Mouse (Mus musculus): ENCODE data around the gene Sh3bp5. TPM values are rescaled to one million over a fixed set of nuclear protein-coding genes. Genes with fewer than 3 reads are reported as not detected.

Sh3bp5 gene
- polyA plus RNA-seq, 1 experiment from 2014 or later, result 14.3 TPM

DNA sequence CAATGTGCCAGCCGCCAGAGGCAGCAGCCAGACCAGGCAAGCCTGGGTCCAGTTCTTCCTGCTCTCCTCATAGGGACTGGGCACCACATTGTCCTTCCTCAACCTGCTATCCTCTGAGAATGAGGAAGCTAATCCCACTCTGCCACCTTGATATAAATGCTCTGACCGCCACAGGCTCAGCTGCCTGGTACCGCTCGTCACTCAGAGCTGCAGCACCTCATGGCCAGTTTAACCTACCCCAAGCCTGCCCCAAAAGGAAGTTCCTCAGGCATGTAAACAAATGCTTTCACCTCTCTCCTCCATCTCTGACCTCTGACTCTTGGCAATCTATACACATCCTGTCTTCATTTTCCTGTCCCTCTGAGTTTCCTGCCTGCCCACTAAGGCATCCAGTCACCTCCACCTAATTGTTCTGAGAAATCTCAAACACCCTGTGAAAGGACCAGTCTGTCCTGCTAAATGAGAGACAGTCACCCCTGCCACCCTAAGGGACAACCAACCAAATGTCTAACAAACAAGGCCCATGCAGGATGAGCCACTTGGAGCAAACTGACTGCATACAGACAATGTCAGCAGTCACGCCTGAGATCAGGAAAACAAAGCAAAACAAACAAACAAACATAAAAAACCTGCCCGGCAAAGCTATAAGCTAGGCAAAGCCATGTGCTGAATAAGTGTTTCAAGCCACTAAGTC, 27.8 kb downstream of the Sh3bp5 start:
- Histone ChIP-seq H3K27me3 (ENCODE audit: control insufficient read depth, insufficient read depth, low read length) (no peaks in the 10 kb centered on the region), H3K4me3 (ENCODE audit: low read length) (no peak overlapping the region), H3K36me3 (ENCODE audit: control insufficient read depth, insufficient read depth, low read length) (no peaks in the 10 kb centered on the region), H3K4me2 (replicated peaks; ENCODE audit: low read depth, low read length) (no peak overlapping the region), H3K9ac (ENCODE audit: low read depth, low read length) (no peak overlapping the region), H3K9me3 (ENCODE audit: control insufficient read depth, low read length) (no peaks in the 10 kb centered on the region), H3K27ac (ENCODE audit: low read depth, low read length) (no peak overlapping the region; the same call in 1 of the 2 replicates), H3K4me1 (ENCODE audit: control insufficient read depth, insufficient read depth, low read length) (peaks cover 30% of the 10 kb centered on the region)
- ATAC-seq (ENCODE audit: low FRiP score, low TSS enrichment), result peak; percentile 29; the same call in 1 of the 2 replicates
- whole genome bisulfite sequencing, result 50% methylated on average over 6 of the region's 6 CpGs

GRCm38 (mm10) chr14:31407208-31407607, 28.7 kb downstream of the Sh3bp5 start:
- Histone ChIP-seq H3K9ac (ENCODE audit: low read depth, low read length) (no peak overlapping the region), H3K4me1 (ENCODE audit: control insufficient read depth, insufficient read depth, low read length) (peaks cover 25% of the 10 kb centered on the region), H3K4me3 (ENCODE audit: low read length) (no peak overlapping the region), H3K27ac (ENCODE audit: low read depth, low read length) (no peak overlapping the region; the same call in 1 of the 2 replicates), H3K36me3 (ENCODE audit: control insufficient read depth, insufficient read depth, low read length) (no peaks in the 10 kb centered on the region), H3K9me3 (ENCODE audit: control insufficient read depth, low read length) (no peaks in the 10 kb centered on the region), H3K27me3 (ENCODE audit: control insufficient read depth, insufficient read depth, low read length) (no peaks in the 10 kb centered on the region), H3K4me2 (replicated peaks; ENCODE audit: low read depth, low read length) (no peak overlapping the region; the same call in 1 of the 2 replicates)
- WGBS, result 32% methylated on average over 15 of the region's 15 CpGs
- peak; percentile 43; the same call in 1 of the 2 replicates for ATAC-seq (ENCODE audit: low FRiP score, low TSS enrichment)

DNA sequence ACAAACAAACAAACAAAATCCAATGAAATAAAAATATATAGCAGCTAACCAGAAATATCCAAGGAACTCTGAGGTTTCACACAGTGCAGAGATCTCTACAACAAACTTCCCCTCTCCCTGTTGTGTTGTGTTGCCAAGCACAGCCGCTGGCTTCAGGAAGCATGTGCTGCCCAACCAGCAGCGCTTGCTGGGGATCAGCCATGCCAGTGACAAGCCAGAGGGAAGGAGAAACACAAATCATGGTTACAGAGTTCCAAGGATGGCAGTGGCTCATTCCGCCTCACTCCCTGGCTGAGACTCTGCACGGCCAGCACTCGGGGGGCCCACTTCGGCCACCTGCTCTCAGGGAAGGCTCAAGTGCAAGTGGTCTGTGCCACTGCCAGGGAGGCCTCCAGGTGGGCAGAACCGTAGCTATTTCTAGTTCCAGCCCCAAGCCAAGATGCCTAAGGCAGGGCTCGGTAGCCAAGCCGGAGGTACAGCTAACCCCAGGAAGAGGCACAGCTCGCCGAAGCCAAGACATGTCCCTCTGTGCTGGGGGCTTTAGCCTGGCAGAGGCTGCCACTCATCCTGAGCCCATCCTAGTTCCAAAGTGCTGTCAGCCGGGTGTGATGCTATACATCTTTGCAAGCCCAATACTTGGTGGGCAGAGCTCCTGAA, 29.6 kb downstream of the Sh3bp5 start:
- Histone ChIP-seq H3K36me3 (ENCODE audit: control insufficient read depth, insufficient read depth, low read length) (no peaks in the 10 kb centered on the region), H3K27me3 (ENCODE audit: control insufficient read depth, insufficient read depth, low read length) (no peaks in the 10 kb centered on the region), H3K9me3 (ENCODE audit: control insufficient read depth, low read length) (no peaks in the 10 kb centered on the region), H3K27ac (ENCODE audit: low read depth, low read length) (no peak overlapping the region), H3K4me1 (ENCODE audit: control insufficient read depth, insufficient read depth, low read length) (peaks cover 32% of the 10 kb centered on the region), H3K4me2 (replicated peaks; ENCODE audit: low read depth, low read length) (no peak overlapping the region), H3K4me3 (ENCODE audit: low read length) (no peak overlapping the region), H3K9ac (ENCODE audit: low read depth, low read length) (no peak overlapping the region)
- 89% methylated on average over 12 of the region's 12 CpGs for WGBS
- no peak for ATAC-seq (ENCODE audit: low FRiP score, low TSS enrichment)

- WGBS, result 86% methylated on average over 6 of the region's 6 CpGs
- no peak for ATAC-seq (ENCODE audit: low FRiP score, low TSS enrichment)
- no peak overlapping the region for H3K4me3 ChIP-seq (ENCODE audit: low read length)
- H3K9me3 ChIP-seq (ENCODE audit: control insufficient read depth, low read length), result no peaks in the 10 kb centered on the region
- H3K36me3 ChIP-seq (ENCODE audit: control insufficient read depth, insufficient read depth, low read length), result no peaks in the 10 kb centered on the region
- no peak overlapping the region for H3K9ac ChIP-seq (ENCODE audit: low read depth, low read length)
- H3K4me1 ChIP-seq (ENCODE audit: control insufficient read depth, insufficient read depth, low read length), result peaks cover 38% of the 10 kb centered on the region
- H3K27me3 ChIP-seq (ENCODE audit: control insufficient read depth, insufficient read depth, low read length), result no peaks in the 10 kb centered on the region
- no peak overlapping the region for H3K4me2 ChIP-seq (replicated peaks; ENCODE audit: low read depth, low read length)
- H3K27ac ChIP-seq (ENCODE audit: low read depth, low read length), result no peak overlapping the region
Measured at GRCm38 (mm10) chr14:31405652-31406051, 30.2 kb downstream of the Sh3bp5 start.

DNA sequence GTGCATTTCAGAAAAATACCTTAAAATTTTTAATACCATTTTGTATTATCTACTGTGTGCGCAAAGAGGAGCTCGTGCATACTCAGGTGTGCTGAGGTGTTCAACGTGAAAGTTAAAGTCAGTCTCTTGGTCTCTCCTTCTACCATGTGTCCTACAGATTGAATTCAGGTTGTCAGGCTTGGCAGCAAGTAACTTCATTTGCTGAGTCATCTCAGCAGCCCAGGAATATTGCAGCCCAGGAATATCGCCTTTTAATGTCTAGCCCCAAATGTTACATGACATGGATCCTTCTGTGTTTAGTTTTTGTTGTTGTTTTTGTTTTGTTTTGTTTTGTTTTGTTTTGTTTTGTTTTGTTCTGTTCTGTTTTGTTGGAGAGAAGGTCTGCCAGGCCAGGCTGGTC, 31.2 kb downstream of the Sh3bp5 start:
- Histone ChIP-seq H3K4me2 (replicated peaks; ENCODE audit: low read depth, low read length) (no peak overlapping the region), H3K9me3 (ENCODE audit: control insufficient read depth, low read length) (no peaks in the 10 kb centered on the region), H3K9ac (ENCODE audit: low read depth, low read length) (no peak overlapping the region), H3K4me3 (ENCODE audit: low read length) (no peak overlapping the region), H3K27ac (ENCODE audit: low read depth, low read length) (no peak overlapping the region), H3K27me3 (ENCODE audit: control insufficient read depth, insufficient read depth, low read length) (no peaks in the 10 kb centered on the region), H3K4me1 (ENCODE audit: control insufficient read depth, insufficient read depth, low read length) (peaks cover 39% of the 10 kb centered on the region), H3K36me3 (ENCODE audit: control insufficient read depth, insufficient read depth, low read length) (no peaks in the 10 kb centered on the region)
- WGBS, result 94% methylated on average over 4 of the region's 4 CpGs
- ATAC-seq (ENCODE audit: low FRiP score, low TSS enrichment), result no peak

GRCm38 (mm10) chr14:31403995-31404394, 31.9 kb downstream of the Sh3bp5 start:
- ATAC-seq (ENCODE audit: low FRiP score, low TSS enrichment), result no peak
- H3K36me3 ChIP-seq (ENCODE audit: control insufficient read depth, insufficient read depth, low read length), result no peaks in the 10 kb centered on the region
- H3K4me3 ChIP-seq (ENCODE audit: low read length), result no peak overlapping the region
- H3K4me1 ChIP-seq (ENCODE audit: control insufficient read depth, insufficient read depth, low read length), result peaks cover 39% of the 10 kb centered on the region
- H3K27ac ChIP-seq (ENCODE audit: low read depth, low read length), result no peak overlapping the region
- H3K4me2 ChIP-seq (replicated peaks; ENCODE audit: low read depth, low read length), result no peak overlapping the region
- no peaks in the 10 kb centered on the region for H3K9me3 ChIP-seq (ENCODE audit: control insufficient read depth, low read length)
- no peaks in the 10 kb centered on the region for H3K27me3 ChIP-seq (ENCODE audit: control insufficient read depth, insufficient read depth, low read length)
- H3K9ac ChIP-seq (ENCODE audit: low read depth, low read length), result no peak overlapping the region
- 67% methylated on average over 8 of the region's 8 CpGs for WGBS

GRCm38 (mm10) chr14:31403556-31403955, 32.3 kb downstream of the Sh3bp5 start:
- 85% methylated on average over 9 of the region's 9 CpGs for WGBS
- H3K9ac ChIP-seq (ENCODE audit: low read depth, low read length), result no peak overlapping the region
- no peaks in the 10 kb centered on the region for H3K9me3 ChIP-seq (ENCODE audit: control insufficient read depth, low read length)
- no peaks in the 10 kb centered on the region for H3K27me3 ChIP-seq (ENCODE audit: control insufficient read depth, insufficient read depth, low read length)
- no peak overlapping the region for H3K4me2 ChIP-seq (replicated peaks; ENCODE audit: low read depth, low read length)
- no peak overlapping the region for H3K4me3 ChIP-seq (ENCODE audit: low read length)
- no peak overlapping the region for H3K27ac ChIP-seq (ENCODE audit: low read depth, low read length)
- H3K4me1 ChIP-seq (ENCODE audit: control insufficient read depth, insufficient read depth, low read length), result peaks cover 34% of the 10 kb centered on the region
- no peak for ATAC-seq (ENCODE audit: low FRiP score, low TSS enrichment)
- H3K36me3 ChIP-seq (ENCODE audit: control insufficient read depth, insufficient read depth, low read length), result no peaks in the 10 kb centered on the region

- no peak for ATAC-seq (ENCODE audit: low FRiP score, low TSS enrichment)
- H3K4me3 ChIP-seq (ENCODE audit: low read length), result no peak overlapping the region
- H3K4me1 ChIP-seq (ENCODE audit: control insufficient read depth, insufficient read depth, low read length), result peaks cover 29% of the 10 kb centered on the region
- no peak overlapping the region for H3K27ac ChIP-seq (ENCODE audit: low read depth, low read length)
- 77% methylated on average over 5 of the region's 5 CpGs for WGBS
- H3K9ac ChIP-seq (ENCODE audit: low read depth, low read length), result no peak overlapping the region
- no peaks in the 10 kb centered on the region for H3K27me3 ChIP-seq (ENCODE audit: control insufficient read depth, insufficient read depth, low read length)
- H3K4me2 ChIP-seq (replicated peaks; ENCODE audit: low read depth, low read length), result no peak overlapping the region
- no peaks in the 10 kb centered on the region for H3K9me3 ChIP-seq (ENCODE audit: control insufficient read depth, low read length)
- no peaks in the 10 kb centered on the region for H3K36me3 ChIP-seq (ENCODE audit: control insufficient read depth, insufficient read depth, low read length)
Measured at GRCm38 (mm10) chr14:31402693-31403092, 33.2 kb downstream of the Sh3bp5 start.

GRCm38 (mm10) chr14:31401918-31402427, 33.9 kb downstream of the Sh3bp5 start:
- H3K4me3 ChIP-seq (ENCODE audit: low read length), result no peak overlapping the region

More at GRCm38 (mm10) chr14:31401918-31402427, 33.9 kb downstream of the Sh3bp5 start:
- H3K4me1 ChIP-seq (ENCODE audit: control insufficient read depth, insufficient read depth, low read length), result peaks cover 25% of the 10 kb centered on the region
- H3K27ac ChIP-seq (ENCODE audit: low read depth, low read length), result no peak overlapping the region
- no peaks in the 10 kb centered on the region for H3K27me3 ChIP-seq (ENCODE audit: control insufficient read depth, insufficient read depth, low read length)
- WGBS, result 74% methylated on average over 6 of the region's 6 CpGs
- H3K9me3 ChIP-seq (ENCODE audit: control insufficient read depth, low read length), result no peaks in the 10 kb centered on the region
- H3K9ac ChIP-seq (ENCODE audit: low read depth, low read length), result no peak overlapping the region
- no peak overlapping the region for H3K4me2 ChIP-seq (replicated peaks; ENCODE audit: low read depth, low read length)
- H3K36me3 ChIP-seq (ENCODE audit: control insufficient read depth, insufficient read depth, low read length), result no peaks in the 10 kb centered on the region
- no peak for ATAC-seq (ENCODE audit: low FRiP score, low TSS enrichment)
